Mouse (Mus musculus): ENCODE data around the gene Rapgef4.
A peak's percentile ranks its signal among the peaks of the same experiment; 100 is the strongest.

DNA sequence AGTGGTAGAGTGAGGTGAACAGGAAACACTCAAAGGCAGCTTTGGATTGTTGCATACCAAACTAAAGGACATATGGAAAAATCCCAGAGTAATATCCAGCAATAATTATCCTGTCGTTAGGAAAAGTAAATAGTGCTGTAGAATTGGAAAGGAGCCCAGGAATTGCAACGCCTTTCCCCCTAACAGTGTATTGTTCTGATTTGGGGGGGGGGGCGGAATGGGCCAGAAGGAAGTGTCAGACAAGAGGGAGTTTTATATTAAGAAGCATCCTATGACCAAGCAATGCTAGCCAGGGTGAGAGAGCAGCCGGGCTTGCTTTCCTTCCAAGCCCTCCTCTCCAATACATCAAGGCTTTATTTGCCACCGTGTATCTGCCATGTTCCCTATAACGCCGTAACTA, 113.4 kb downstream of the Rapgef4 start:
- TF ChIP-seq CTCF (IDR thresholded peaks at IDR 0.05) (no peak), EP300 (IDR thresholded peaks at IDR 0.05) (peak; percentile 72)

All from lung, postnatal 0 days (tissue).